Mouse (Mus musculus): Measurements from ENCODE around the gene Dolk. TPM values are rescaled to one million over a fixed set of nuclear protein-coding genes. Genes with fewer than 3 reads are reported as not detected.

The Dolk gene
- polyA plus RNA-seq, 1 experiment: 0.12 TPM

DNA sequence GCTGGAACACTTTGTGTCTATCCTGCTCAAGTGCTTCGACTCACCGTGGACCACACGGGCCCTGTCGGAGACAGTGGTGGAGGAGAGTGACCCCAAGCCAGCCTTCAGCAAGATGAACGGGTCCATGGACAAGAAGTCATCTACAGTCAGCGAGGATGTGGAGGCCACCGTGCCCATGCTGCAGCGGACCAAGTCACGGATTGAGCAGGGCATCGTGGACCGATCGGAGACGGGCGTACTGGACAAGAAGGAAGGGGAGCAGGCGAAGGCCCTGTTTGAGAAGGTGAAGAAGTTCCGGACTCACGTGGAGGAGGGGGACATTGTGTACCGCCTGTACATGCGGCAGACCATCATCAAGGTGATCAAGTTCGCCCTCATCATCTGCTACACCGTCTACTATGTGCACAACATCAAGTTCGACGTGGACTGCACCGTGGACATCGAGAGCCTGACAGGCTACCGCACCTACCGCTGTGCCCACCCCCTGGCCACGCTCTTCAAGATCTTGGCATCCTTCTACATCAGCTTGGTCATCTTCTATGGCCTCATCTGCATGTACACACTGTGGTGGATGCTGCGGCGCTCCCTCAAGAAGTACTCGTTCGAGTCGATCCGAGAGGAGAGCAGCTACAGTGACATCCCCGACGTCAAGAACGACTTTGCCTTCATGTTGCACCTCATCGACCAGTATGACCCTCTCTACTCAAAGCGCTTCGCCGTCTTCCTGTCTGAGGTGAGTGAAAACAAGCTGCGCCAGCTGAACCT lies 30.3 kb downstream of the Dolk start:
- H3K4me1 ChIP-seq (ENCODE audit: control insufficient read depth): peaks cover 24% of the 10 kb centered on the region
- H3K4me3 ChIP-seq (replicated peaks): no peak overlapping the region

DNA sequence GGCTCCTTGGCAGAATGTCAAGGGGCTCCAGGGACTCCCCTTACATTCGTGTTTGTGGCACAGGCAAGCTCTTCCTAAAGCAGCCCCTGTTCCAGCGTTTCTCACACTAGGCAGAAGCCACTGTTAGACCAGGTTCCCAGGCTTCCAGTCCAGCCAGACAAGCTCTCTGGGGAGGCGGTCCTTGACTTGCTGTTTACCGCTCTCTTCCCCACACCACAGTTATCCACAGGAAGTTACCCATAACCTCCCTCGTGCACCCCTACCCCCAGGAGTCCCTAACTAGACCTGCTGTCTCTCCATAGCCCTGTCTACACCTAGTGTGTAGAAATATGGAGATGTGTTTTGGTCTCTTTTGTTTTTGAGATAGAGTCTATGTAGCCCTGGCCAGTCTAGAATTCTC lies 32.3 kb downstream of the Dolk start:
- TF ChIP-seq GATA1 (IDR thresholded peaks at IDR 0.05; ENCODE audit: low read length) (no peak), TAL1 (IDR thresholded peaks at IDR 0.05; ENCODE audit: low read length) (no peak)
- Histone ChIP-seq H3K27me3 (ENCODE audit: control insufficient read depth) (no peaks in the 10 kb centered on the region), H3K4me1 (ENCODE audit: control insufficient read depth) (peaks cover 31% of the 10 kb centered on the region), H3K9me3 (ENCODE audit: control insufficient read depth, low read length) (peaks cover 9% of the 10 kb centered on the region), H3K36me3 (ENCODE audit: control insufficient read depth) (peaks cover 96% of the 10 kb centered on the region), H3K4me3 (replicated peaks) (no peak overlapping the region)

More for the DNA sequence above, 30.3 kb downstream of the Dolk start:
- Histone ChIP-seq H3K9me3 (ENCODE audit: control insufficient read depth, low read length) (peaks cover 9% of the 10 kb centered on the region), H3K27me3 (ENCODE audit: control insufficient read depth) (no peaks in the 10 kb centered on the region), H3K36me3 (ENCODE audit: control insufficient read depth) (peaks cover 98% of the 10 kb centered on the region)
- TF ChIP-seq TAL1 (IDR thresholded peaks at IDR 0.05; ENCODE audit: low read length) (no peak; the same call in 2 of the 3 replicates), GATA1 (IDR thresholded peaks at IDR 0.05; ENCODE audit: low read length) (no peak)

DNA sequence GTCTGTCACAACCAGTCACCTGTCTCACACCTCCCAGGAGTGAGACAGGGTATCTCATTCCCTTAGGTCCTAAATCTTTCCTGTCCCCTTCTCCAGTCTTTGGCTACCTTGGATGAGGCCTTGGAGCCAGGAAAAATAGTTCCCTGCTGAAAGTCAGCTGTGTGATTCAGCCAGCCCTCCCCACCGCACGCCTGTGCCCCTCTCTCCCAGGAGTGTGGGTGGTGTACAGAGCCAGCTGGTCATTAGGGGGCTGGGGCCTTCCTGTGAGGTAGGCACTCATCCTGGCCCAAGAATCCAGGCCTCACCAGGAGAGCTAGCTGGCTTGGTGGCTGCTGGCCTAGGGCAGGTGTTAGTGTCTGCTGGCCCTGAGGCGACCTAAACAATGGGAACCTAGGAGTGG lies 33.6 kb downstream of the Dolk start:
- no peak overlapping the region for H3K4me3 ChIP-seq (replicated peaks)
- H3K9me3 ChIP-seq (ENCODE audit: control insufficient read depth, low read length): peaks cover 9% of the 10 kb centered on the region
- H3K36me3 ChIP-seq (ENCODE audit: control insufficient read depth): peaks cover 96% of the 10 kb centered on the region
- H3K4me1 ChIP-seq (ENCODE audit: control insufficient read depth): peaks cover 27% of the 10 kb centered on the region
- no peaks in the 10 kb centered on the region for H3K27me3 ChIP-seq (ENCODE audit: control insufficient read depth)
- TF ChIP-seq TAL1 (IDR thresholded peaks at IDR 0.05; ENCODE audit: low read length): no peak
- no peak for TF ChIP-seq GATA1 (IDR thresholded peaks at IDR 0.05; ENCODE audit: low read length)

DNA sequence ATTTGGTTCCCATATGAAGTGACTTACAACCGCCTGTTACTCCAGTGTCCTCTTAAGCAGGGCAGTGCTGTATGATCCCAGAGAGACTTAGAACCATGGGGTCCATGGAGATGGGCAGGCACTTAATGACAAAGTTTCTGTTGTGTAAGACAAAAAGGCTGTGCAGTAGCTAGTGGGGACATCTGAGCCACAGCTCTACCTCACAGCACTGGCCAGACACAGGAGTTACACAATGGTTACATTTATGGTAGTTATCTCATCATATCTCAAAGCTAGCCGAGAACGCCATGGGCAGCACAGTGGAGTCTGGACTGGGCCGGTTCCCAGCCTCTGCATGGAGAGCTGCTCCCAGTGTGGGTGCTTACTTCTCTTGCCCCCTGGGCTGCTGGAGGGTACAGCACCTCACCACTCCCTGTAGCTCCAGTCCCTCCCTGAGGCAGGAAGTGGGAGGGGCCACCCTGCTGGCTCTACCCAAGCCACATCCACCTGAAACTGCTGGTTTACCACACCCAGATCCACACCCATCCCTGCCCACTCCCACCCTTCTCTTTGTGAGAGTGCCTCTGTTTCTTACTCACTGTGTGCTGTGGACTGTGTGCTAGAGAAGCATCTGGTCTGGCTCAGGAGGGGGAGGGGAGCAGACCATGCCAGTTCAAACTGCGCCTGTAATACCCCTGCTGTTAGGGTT lies 34.6 kb downstream of the Dolk start:
- Histone ChIP-seq H3K27me3 (ENCODE audit: control insufficient read depth) (no peaks in the 10 kb centered on the region), H3K36me3 (ENCODE audit: control insufficient read depth) (peaks cover 94% of the 10 kb centered on the region), H3K9me3 (ENCODE audit: control insufficient read depth, low read length) (peaks cover 9% of the 10 kb centered on the region), H3K4me1 (ENCODE audit: control insufficient read depth) (peaks cover 27% of the 10 kb centered on the region), H3K4me3 (replicated peaks) (no peak overlapping the region)
- no peak for TF ChIP-seq GATA1 (IDR thresholded peaks at IDR 0.05; ENCODE audit: low read length)
- TF ChIP-seq TAL1 (IDR thresholded peaks at IDR 0.05; ENCODE audit: low read length): no peak

DNA sequence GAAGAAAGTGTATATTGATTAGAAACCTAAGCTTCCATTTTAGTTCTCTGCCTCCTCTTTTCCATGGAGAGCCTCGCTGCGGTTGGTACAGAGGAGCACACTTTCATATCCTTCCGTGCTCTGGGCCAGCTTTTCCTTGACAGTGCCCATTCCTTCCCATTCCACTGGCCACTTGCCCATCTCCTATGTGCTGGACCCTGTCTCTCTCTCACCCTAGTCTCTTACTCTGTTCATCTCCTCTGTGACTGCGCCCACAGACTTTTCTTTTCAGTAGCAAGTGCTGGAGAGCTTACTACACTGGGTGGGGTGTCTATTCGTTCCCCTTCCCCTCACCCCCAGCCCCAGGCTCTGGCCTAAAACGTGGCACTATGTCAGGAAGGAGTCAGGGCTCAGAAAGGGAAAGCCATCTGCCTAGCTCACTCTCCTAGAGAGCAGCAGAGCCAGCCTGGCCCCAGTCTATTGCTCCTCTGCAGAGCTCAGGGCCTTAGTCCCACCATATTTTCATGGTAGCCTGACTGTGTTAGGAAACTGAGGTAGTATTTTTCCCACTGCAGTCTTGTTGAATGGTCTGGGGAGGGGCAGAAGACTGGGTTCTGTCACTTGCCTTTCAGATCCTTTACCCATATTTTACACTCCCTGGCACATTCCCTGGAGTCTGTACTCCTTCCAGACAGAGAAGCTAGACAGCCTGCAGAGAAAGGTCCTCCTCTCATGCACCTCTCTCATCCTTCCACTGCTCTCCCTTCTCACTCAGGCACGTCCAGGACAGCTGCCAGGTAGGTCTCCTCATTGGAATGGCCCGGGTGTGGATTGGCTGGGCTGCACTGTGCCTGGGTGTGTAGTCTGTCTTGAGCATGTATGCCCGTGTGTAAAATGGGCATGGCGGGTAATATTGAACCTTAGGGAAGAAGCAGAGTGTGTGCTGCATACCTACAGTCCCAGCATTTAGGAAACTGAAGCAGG lies 35.7 kb downstream of the Dolk start:
- TF ChIP-seq GATA1 (IDR thresholded peaks at IDR 0.05; ENCODE audit: low read length): no peak
- no peak for TF ChIP-seq TAL1 (IDR thresholded peaks at IDR 0.05; ENCODE audit: low read length)
- peaks cover 30% of the 10 kb centered on the region for H3K4me1 ChIP-seq (ENCODE audit: control insufficient read depth)
- no peaks in the 10 kb centered on the region for H3K27me3 ChIP-seq (ENCODE audit: control insufficient read depth)
- peaks cover 94% of the 10 kb centered on the region for H3K36me3 ChIP-seq (ENCODE audit: control insufficient read depth)
- H3K4me3 ChIP-seq (replicated peaks): no peak overlapping the region
- no peaks in the 10 kb centered on the region for H3K9me3 ChIP-seq (ENCODE audit: control insufficient read depth, low read length)

DNA sequence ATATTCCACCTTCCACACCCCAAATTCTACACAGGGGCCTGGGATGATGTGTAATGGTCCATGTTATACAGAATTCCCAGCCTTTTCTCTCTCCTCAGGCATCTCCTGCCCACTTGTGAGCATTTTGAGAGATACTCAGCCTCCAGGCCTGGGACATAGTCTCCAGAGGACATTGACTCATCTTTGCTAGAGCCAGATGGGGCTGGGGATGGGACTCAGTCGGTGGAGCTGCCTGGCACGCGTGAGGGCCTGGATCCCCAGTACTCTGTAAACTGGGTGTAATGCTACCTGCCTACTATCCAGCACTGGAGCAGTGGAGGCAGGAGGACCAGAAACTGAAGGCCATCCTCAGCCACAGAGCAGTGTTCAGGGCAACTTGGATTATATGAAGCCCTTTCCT lies 37.0 kb downstream of the Dolk start:
- Histone ChIP-seq H3K36me3 (ENCODE audit: control insufficient read depth) (peaks cover 92% of the 10 kb centered on the region), H3K4me1 (ENCODE audit: control insufficient read depth) (peaks cover 34% of the 10 kb centered on the region), H3K9me3 (ENCODE audit: control insufficient read depth, low read length) (no peaks in the 10 kb centered on the region), H3K4me3 (replicated peaks) (no peak overlapping the region), H3K27me3 (ENCODE audit: control insufficient read depth) (no peaks in the 10 kb centered on the region)
- TF ChIP-seq TAL1 (IDR thresholded peaks at IDR 0.05; ENCODE audit: low read length): no peak
- TF ChIP-seq GATA1 (IDR thresholded peaks at IDR 0.05; ENCODE audit: low read length): no peak

DNA sequence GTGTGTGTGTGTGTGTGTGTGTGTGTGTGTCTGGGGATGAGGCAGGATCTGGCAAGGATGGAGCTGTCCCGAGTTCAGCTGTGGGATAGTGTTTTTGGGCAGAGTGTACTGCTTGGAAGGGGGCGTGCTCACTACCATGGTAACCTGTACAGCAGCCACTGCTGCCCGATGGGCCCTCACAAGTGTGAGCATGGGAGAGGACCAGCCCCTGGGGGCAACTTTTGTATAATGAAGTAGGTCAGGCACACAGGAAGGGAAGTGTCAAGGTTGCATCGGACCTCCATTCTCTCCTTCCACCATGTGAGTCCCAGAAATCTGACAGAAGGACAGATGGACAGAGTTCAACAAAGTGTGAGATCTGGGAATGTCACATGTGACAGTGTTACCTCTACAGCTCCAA lies 38.5 kb downstream of the Dolk start:
- Histone ChIP-seq H3K27me3 (ENCODE audit: control insufficient read depth) (no peaks in the 10 kb centered on the region), H3K36me3 (ENCODE audit: control insufficient read depth) (peaks cover 92% of the 10 kb centered on the region), H3K4me1 (ENCODE audit: control insufficient read depth) (peaks cover 35% of the 10 kb centered on the region), H3K4me3 (replicated peaks) (no peak overlapping the region), H3K9me3 (ENCODE audit: control insufficient read depth, low read length) (no peaks in the 10 kb centered on the region)
- no peak for TF ChIP-seq TAL1 (IDR thresholded peaks at IDR 0.05; ENCODE audit: low read length)

DNA sequence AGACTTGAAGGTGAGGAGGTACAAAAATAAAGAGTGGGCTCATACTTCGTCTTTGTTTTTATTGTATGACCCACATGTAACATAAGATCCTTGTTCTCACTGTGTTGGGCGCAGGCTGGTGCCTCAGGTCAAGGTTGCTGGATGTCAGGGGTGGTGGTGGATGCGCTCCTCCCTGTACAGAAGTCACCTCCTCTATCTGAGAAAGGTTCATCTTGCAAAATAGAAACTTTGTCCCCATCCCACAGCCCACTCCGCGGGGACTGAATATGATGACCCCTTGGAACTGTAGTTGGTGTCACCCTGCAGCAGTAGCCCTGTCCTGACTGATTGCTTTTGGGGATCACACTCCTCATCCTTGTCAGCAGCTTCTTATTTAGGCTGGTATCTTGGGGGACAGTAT lies 39.1 kb downstream of the Dolk start:
- H3K36me3 ChIP-seq (ENCODE audit: control insufficient read depth): peaks cover 92% of the 10 kb centered on the region
- H3K9me3 ChIP-seq (ENCODE audit: control insufficient read depth, low read length): no peaks in the 10 kb centered on the region
- H3K4me3 ChIP-seq (replicated peaks): no peak overlapping the region
- peaks cover 32% of the 10 kb centered on the region for H3K4me1 ChIP-seq (ENCODE audit: control insufficient read depth)
- TF ChIP-seq TAL1 (IDR thresholded peaks at IDR 0.05; ENCODE audit: low read length) (no peak), GATA1 (IDR thresholded peaks at IDR 0.05; ENCODE audit: low read length) (no peak)
- no peaks in the 10 kb centered on the region for H3K27me3 ChIP-seq (ENCODE audit: control insufficient read depth)

Data from erythroblast, embryonic 14.5 days (primary cell).